29 mouse cellular contexts compared by ENCODE assay signal in the genomic region with DNA sequence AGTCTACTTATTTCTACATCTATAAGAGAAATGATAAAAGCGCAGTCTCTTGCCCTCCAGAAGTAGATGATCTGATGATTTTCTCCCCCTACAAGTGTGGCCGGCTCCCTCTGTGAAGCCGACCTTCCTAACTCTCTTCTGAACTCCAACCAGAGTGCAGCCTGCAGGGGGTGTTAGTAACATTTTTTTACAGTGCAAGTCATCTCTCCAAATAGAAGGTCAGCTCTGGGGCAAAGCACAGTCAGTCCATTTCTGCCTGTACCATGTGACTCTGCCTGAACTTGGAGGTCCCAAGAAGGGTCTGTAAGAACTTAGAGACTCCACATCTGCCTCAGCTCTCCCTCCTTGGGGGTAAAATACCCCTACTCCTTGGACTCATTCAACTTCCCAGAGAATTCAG. TPM values are rescaled to one million over a fixed set of nuclear protein-coding genes. Genes with fewer than 3 reads are reported as not detected.
A peak's percentile ranks its signal among the peaks of the same experiment; 100 is the strongest.
DNase-seq lines count a peak whose midpoint lies in the region; ATAC-seq and TF ChIP-seq lines count a peak whose summit lies in the region.
"Had no signal": no experiment of that assay in that cellular context is flagged by ENCODE, and none has a peak within 500 bp of the region (broad histone marks: within the 10 kb centered on the region; RNA-seq: fewer than 3 reads in every experiment).

No protein-coding gene starts in this region.

- TF ChIP-seq EP300 in heart, adult 2 months (IDR thresholded peaks at IDR 0.05; ENCODE audit: insufficient read depth, low read depth, low read length) = no peak
- no peak for TF ChIP-seq EP300 in heart, postnatal 0 days (IDR thresholded peaks at IDR 0.05; ENCODE audit: low read depth)

- intact Hi-C loops in heart, adult 2 months (cut with DNase I) = no loop called here
- intact Hi-C loops in heart, postnatal 25 days (cut with DNase I) = no loop called here
- intact Hi-C loops in left cerebral cortex, postnatal 14 days (cut with DNase I) = no loop called here

- no peaks in the 10 kb centered on the region for H3K27me3 ChIP-seq in heart, adult 2 months (ENCODE audit: control insufficient read depth, insufficient read depth, low read length)
- H3K27me3 ChIP-seq in heart, embryonic 14.5 days (ENCODE audit: control insufficient read depth, insufficient read depth, low read length) = no peaks in the 10 kb centered on the region
- H3K27me3 ChIP-seq in heart, postnatal 0 days (ENCODE audit: control insufficient read depth, insufficient read depth, low read length) = no peaks in the 10 kb centered on the region
- H3K27me3 ChIP-seq: embryonic facial prominence, embryonic 15.5 days; forebrain, embryonic 12.5 days; hindbrain, embryonic 12.5 days; intestine, embryonic 15.5 days; limb, embryonic 15.5 days; liver, embryonic 13.5 days; midbrain, embryonic 12.5 days had no signal

- no peaks in the 10 kb centered on the region for H3K9me3 ChIP-seq in heart, embryonic 14.5 days (ENCODE audit: control insufficient read depth, low read length)
- H3K9me3 ChIP-seq in heart, postnatal 0 days (replicated peaks; ENCODE audit: control insufficient read depth, low read length) = no peaks in the 10 kb centered on the region
- H3K9me3 ChIP-seq: embryonic facial prominence, embryonic 10.5 days; embryonic facial prominence, embryonic 15.5 days; forebrain, embryonic 12.5 days; hindbrain, embryonic 12.5 days; intestine, embryonic 15.5 days; limb, embryonic 10.5 days; limb, embryonic 15.5 days; liver, embryonic 13.5 days; megakaryocyte, embryonic 14.5 days; midbrain, embryonic 12.5 days had no signal

- peak overlapping the region; percentile 44 for H3K4me2 ChIP-seq in heart, embryonic 14.5 days (ENCODE audit: low read length)
- peak overlapping the region; percentile 26 for H3K4me2 ChIP-seq in heart, postnatal 0 days (ENCODE audit: low read depth, low read length)
- H3K4me2 ChIP-seq: embryonic facial prominence, embryonic 15.5 days; forebrain, embryonic 12.5 days; hindbrain, embryonic 12.5 days; intestine, embryonic 15.5 days; limb, embryonic 15.5 days; liver, embryonic 13.5 days; midbrain, embryonic 12.5 days had no signal

- no peak for ATAC-seq in heart, embryonic 14.5 days (ENCODE audit: insufficient number of reproducible peaks, insufficient read depth, low FRiP score, low read depth)
- ATAC-seq in heart, postnatal 0 days (ENCODE audit: insufficient read depth, low read depth) = peak; percentile 49
- ATAC-seq: activated CD4-positive, CD25-positive, alpha-beta regulatory T cell, adult 4 months; CD4-positive, CD25-positive, alpha-beta regulatory T cell, adult 4 months; forebrain, postnatal 0 days; hindbrain, postnatal 0 days; intestine, embryonic 15.5 days; lung, postnatal 0 days had no signal

- TF ChIP-seq POLR2A in heart, adult 2 months (IDR thresholded peaks at IDR 0.05; ENCODE audit: insufficient read depth, low read depth, low read length) = no peak

- H3K4me3 ChIP-seq in heart, adult 2 months = no peak overlapping the region
- H3K4me3 ChIP-seq in heart, embryonic 14.5 days (ENCODE audit: control insufficient read depth in 1 of 2, insufficient read depth in 1 of 2, low read depth in 1 of 2, low read length in 2 of 2) = no peak overlapping the region
- no peak overlapping the region for H3K4me3 ChIP-seq in heart, postnatal 0 days (ENCODE audit: low read depth, low read length)
- H3K4me3 ChIP-seq: embryonic facial prominence, embryonic 10.5 days; embryonic facial prominence, embryonic 15.5 days; forebrain, embryonic 12.5 days; hindbrain, embryonic 12.5 days; intestine, embryonic 15.5 days; limb, embryonic 10.5 days; limb, embryonic 15.5 days; liver, embryonic 13.5 days; megakaryocyte, embryonic 14.5 days; midbrain, embryonic 12.5 days had no signal

- no peaks in the 10 kb centered on the region for H3K79me2 ChIP-seq in heart, adult 2 months (replicated peaks; ENCODE audit: control insufficient read depth, insufficient read depth, low read length)

- WGBS in heart, adult 2 months = 50% methylated on average over 3 of the region's 3 CpGs
- 29% methylated on average over 3 of the region's 3 CpGs for WGBS in heart, embryonic 14.5 days
- WGBS in heart, postnatal 0 days = 54% methylated on average over 3 of the region's 3 CpGs

- peak overlapping the region; percentile 68 for H3K27ac ChIP-seq in heart, adult 2 months
- peak overlapping the region; percentile 91 to 99 for H3K27ac ChIP-seq in heart, embryonic 14.5 days (replicated peaks in 1 of 2; ENCODE audit: control insufficient read depth in 1 of 2, insufficient read depth in 1 of 2, low read depth in 2 of 2, low read length in 2 of 2)
- peak overlapping the region; percentile 94 for H3K27ac ChIP-seq in heart, postnatal 0 days (ENCODE audit: low read depth)
- H3K27ac ChIP-seq: embryonic facial prominence, embryonic 10.5 days; embryonic facial prominence, embryonic 15.5 days; forebrain, embryonic 12.5 days; hindbrain, embryonic 12.5 days; hindbrain, postnatal 0 days; intestine, embryonic 15.5 days; limb, embryonic 10.5 days; limb, embryonic 15.5 days; liver, embryonic 13.5 days; midbrain, embryonic 12.5 days had no signal

- DNase-seq in heart, adult 2 months = peak in 1 of 2 experiments; percentile 42
- DNase-seq in heart, postnatal 25 days (ENCODE audit: low spot score) = no peak
- no peak for DNase-seq in heart, postnatal 4 days
- peak; percentile 77 for DNase-seq in heart, postnatal 0 days (ENCODE audit: low spot score)
- no peak for DNase-seq in left cerebral cortex, postnatal 14 days (ENCODE audit: low spot score in 2 of 2)
- no peak for DNase-seq in kidney, postnatal 10 days
- DNase-seq: adrenal gland, adult 8-10 months; cerebellum, adult 8-10 months; cerebellum, postnatal 25 days; forebrain, postnatal 0 days; gastrocnemius, postnatal 10 days; kidney, adult 2 months; kidney, postnatal 4 days; liver, embryonic 13.5 days; lung, postnatal 4 days had no signal

- H3K9ac ChIP-seq in heart, adult 2 months (ENCODE audit: low read depth, low read length) = peak overlapping the region; percentile 65
- H3K9ac ChIP-seq in heart, embryonic 14.5 days (ENCODE audit: low read length) = peak overlapping the region; percentile 66
- peak overlapping the region; percentile 50 for H3K9ac ChIP-seq in heart, postnatal 0 days (replicated peaks; ENCODE audit: low read depth, low read length)
- H3K9ac ChIP-seq: embryonic facial prominence, embryonic 15.5 days; forebrain, embryonic 12.5 days; forebrain, postnatal 0 days; hindbrain, embryonic 12.5 days; intestine, embryonic 15.5 days; limb, embryonic 15.5 days; liver, embryonic 13.5 days; midbrain, embryonic 12.5 days had no signal

- peaks cover 19% of the 10 kb centered on the region for H3K4me1 ChIP-seq in heart, adult 2 months (ENCODE audit: control insufficient read depth, insufficient read depth, low read length)
- peaks cover 35 to 79% of the 10 kb centered on the region in 2 experiments for H3K4me1 ChIP-seq in heart, embryonic 14.5 days (ENCODE audit: control insufficient read depth in 2 of 2, insufficient read depth in 2 of 2, low read length in 2 of 2)
- peaks cover 59% of the 10 kb centered on the region for H3K4me1 ChIP-seq in heart, postnatal 0 days (ENCODE audit: control insufficient read depth, insufficient read depth)
- H3K4me1 ChIP-seq: embryonic facial prominence, embryonic 10.5 days; hindbrain, embryonic 12.5 days; limb, embryonic 10.5 days had no signal

- H3K36me3 ChIP-seq in heart, adult 2 months (ENCODE audit: control insufficient read depth, insufficient read depth, low read length) = peaks cover 26% of the 10 kb centered on the region
- peaks cover 30% of the 10 kb centered on the region for H3K36me3 ChIP-seq in heart, embryonic 14.5 days (ENCODE audit: control insufficient read depth, insufficient read depth, low read length)
- H3K36me3 ChIP-seq in heart, postnatal 0 days (replicated peaks; ENCODE audit: control insufficient read depth, insufficient read depth, low read length) = 0 out of 2 replicates have a peak, but pooled peaks cover 2% of the 10 kb centered on the region
- H3K36me3 ChIP-seq: embryonic facial prominence, embryonic 10.5 days; embryonic facial prominence, embryonic 15.5 days; forebrain, embryonic 12.5 days; hindbrain, embryonic 12.5 days; intestine, embryonic 15.5 days; limb, embryonic 10.5 days; limb, embryonic 15.5 days; liver, embryonic 13.5 days; midbrain, embryonic 12.5 days had no signal

- peak; percentile 31; the same call in 1 of the 2 replicates for TF ChIP-seq CTCF in heart, adult 2 months (IDR thresholded peaks at IDR 0.05)
- TF ChIP-seq CTCF in heart, postnatal 0 days (IDR thresholded peaks at IDR 0.05; ENCODE audit: low read depth) = no peak

RNA-seq across cellular contexts. Expression of a gene that starts 27.2 kb away (rescaled TPM):
- total RNA-seq in heart, adult 2 months (2021) = 100 to 1,000 TPM; 771 to 870 TPM
- 276 and 575 TPM in 2 replicates for polyA plus RNA-seq in heart, adult 2 months (2012; rRNA removed)
- 1,000 to 10,000 TPM; 1,004 to 1,109 TPM for total RNA-seq in heart, postnatal 25 days (2021)
- 259 and 288 TPM in 2 replicates for polyA plus RNA-seq in heart, embryonic 14.5 days (2014; fragmentation: Nextera tagmentation; extraction: Ambion mirVana)
- 1,000 to 10,000 TPM; 1,069 to 1,171 TPM for total RNA-seq in heart, postnatal 4 days (2021)
- total RNA-seq in heart, postnatal 0 days (2014; rRNA removed; ENCODE audit: low replicate concordance) = 910 and 974 TPM in 2 replicates
- polyA plus RNA-seq in heart, postnatal 0 days (2015; fragmentation: Nextera tagmentation; extraction: Ambion mirVana) = 346 and 419 TPM in 2 replicates
- 10 to 100 TPM; 14.2 to 18.8 TPM for total RNA-seq in left cerebral cortex, postnatal 14 days (2021)

RNA-seq across cellular contexts. Expression of a gene that starts 45.3 kb away (rescaled TPM):
- total RNA-seq in heart, adult 2 months (2021) = 1 to 10 TPM; 3.2 to 3.4 TPM
- polyA plus RNA-seq in heart, adult 2 months (2012; rRNA removed) = 2.4 and 2.9 TPM in 2 replicates
- total RNA-seq in heart, postnatal 25 days (2021) = 1 to 10 TPM; 3.5 to 4.2 TPM
- 2.5 and 4.1 TPM in 2 replicates for polyA plus RNA-seq in heart, embryonic 14.5 days (2014; fragmentation: Nextera tagmentation; extraction: Ambion mirVana)
- total RNA-seq in heart, postnatal 4 days (2021) = 1 to 10 TPM; 3.5 to 4.7 TPM
- 2.6 and 6.3 TPM in 2 replicates for total RNA-seq in heart, postnatal 0 days (2014; rRNA removed; ENCODE audit: low replicate concordance)
- 2.9 and 3.4 TPM in 2 replicates for polyA plus RNA-seq in heart, postnatal 0 days (2015; fragmentation: Nextera tagmentation; extraction: Ambion mirVana)
- 1 to 10 TPM; 2.8 to 3.1 TPM for total RNA-seq in left cerebral cortex, postnatal 14 days (2021)

Comparison
In these comparisons a context has a peak if more than half of its experiments do, and no peak if none do; other contexts are left out.
1. RNA of a gene that starts 27.2 kb away (total RNA-seq): 1,069 to 1,171 TPM in heart, postnatal 4 days, 1,004 to 1,109 TPM in heart, postnatal 25 days, 910 to 974 TPM in heart, postnatal 0 days and 771 to 870 TPM in heart, adult 2 months; 14.2 to 18.8 TPM in left cerebral cortex, postnatal 14 days; every median in the first group is over 10 times any median in the second.
2. Peak in every context shown above with its lines, with median percentiles within 50 percentile points of each other: H3K27ac ChIP-seq and H3K9ac ChIP-seq.